11 mouse cellular contexts compared by ENCODE assay signal in the genomic region with DNA sequence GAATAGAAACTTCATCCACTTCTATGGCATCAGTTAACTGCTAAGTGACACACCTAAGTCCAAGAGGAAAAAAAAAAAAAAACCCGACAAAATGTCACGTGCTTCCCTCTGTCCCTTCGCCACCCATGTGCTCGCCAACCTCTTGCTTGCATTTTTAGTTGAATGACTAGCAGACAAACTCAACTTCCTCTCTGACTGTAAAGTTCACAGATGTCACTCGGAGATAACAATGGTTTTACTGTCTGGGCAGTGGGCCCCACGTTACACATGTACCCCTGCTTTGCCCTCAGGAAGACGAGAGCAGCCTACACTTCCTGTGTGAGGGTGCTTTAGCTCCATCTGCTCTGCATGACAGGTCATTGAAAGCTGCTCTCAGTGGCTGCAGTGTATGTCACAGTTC. TPM values are rescaled to one million over a fixed set of nuclear protein-coding genes. Genes with fewer than 3 reads are reported as not detected.
DNase-seq lines count a peak whose midpoint lies in the region; ATAC-seq and TF ChIP-seq lines count a peak whose summit lies in the region.
"Had no signal": no experiment of that assay in that cellular context is flagged by ENCODE, and none has a peak within 500 bp of the region (broad histone marks: within the 10 kb centered on the region; RNA-seq: fewer than 3 reads in every experiment).

No protein-coding gene starts in this region.

- H3K79me2 ChIP-seq in CH12.LX (replicated peaks; ENCODE audit: control insufficient read depth, extremely low read depth, insufficient read depth, poor library complexity, severe bottlenecking), result no peaks in the 10 kb centered on the region

- TF ChIP-seq CTCF in CH12.LX (conservative IDR thresholded peaks at IDR 0.05 in 1 of 2, IDR thresholded peaks at IDR 0.05 in 1 of 2; ENCODE audit: low read depth in 2 of 2, low read length in 2 of 2), result no peak

- peaks cover 11% of the 10 kb centered on the region for H3K27me3 ChIP-seq in CH12.LX (replicated peaks)
- H3K27me3 ChIP-seq in liver, embryonic 13.5 days, result no peaks in the 10 kb centered on the region
- no peaks in the 10 kb centered on the region for H3K27me3 ChIP-seq in forebrain, embryonic 14.5 days (replicated peaks; ENCODE audit: control insufficient read depth, insufficient read depth, low read length)

- peak; percentile 51 for ATAC-seq in liver, embryonic 13.5 days (ENCODE audit: low read depth)
- no peak for ATAC-seq in forebrain, embryonic 14.5 days
- ATAC-seq: hindbrain, embryonic 16.5 days had no signal

- no peaks in the 10 kb centered on the region for H3K36me3 ChIP-seq in CH12.LX (replicated peaks in 1 of 2; ENCODE audit: control insufficient read depth in 1 of 2, insufficient read depth in 1 of 2, low read length in 1 of 2)
- H3K36me3 ChIP-seq in liver, embryonic 13.5 days, result peaks cover 33% of the 10 kb centered on the region
- no peaks in the 10 kb centered on the region for H3K36me3 ChIP-seq in forebrain, embryonic 14.5 days (ENCODE audit: control insufficient read depth, insufficient read depth, low read length)

- dilution Hi-C loops in CH12.LX (cut with MboI; ENCODE audit: extremely low pct_ligation_motif_present, extremely low pct_unique_long_range_greater_than_20kb, low sequenced_read_pairs), result no loop called here

- peak; percentile 51 to 54 for DNase-seq in B cell, adult 2 months
- peak; percentile 46 for DNase-seq in CH12.LX (ENCODE audit: extremely low read depth)
- no peak for DNase-seq in liver, embryonic 13.5 days
- DNase-seq in skeletal muscle tissue, adult 2 months (ENCODE audit: low read depth, low spot score), result peak; percentile 9
- no peak for DNase-seq in left cerebral cortex, postnatal 10 days (ENCODE audit: extremely low spot score in 1 of 2, low spot score in 2 of 2)
- DNase-seq in forebrain, embryonic 14.5 days (ENCODE audit: low spot score), result no peak
- DNase-seq in left cerebral cortex, postnatal 25 days (ENCODE audit: low spot score in 2 of 2), result no peak
- DNase-seq: cerebellum, postnatal 14 days; layer of hippocampus, adult 9-11 months had no signal

- H3K9ac ChIP-seq in CH12.LX (ENCODE audit: insufficient read depth, low read depth), result no peak overlapping the region
- no peak overlapping the region for H3K9ac ChIP-seq in liver, embryonic 13.5 days
- H3K9ac ChIP-seq in forebrain, embryonic 14.5 days (ENCODE audit: low read length), result no peak overlapping the region

- no peak for TF ChIP-seq RAD21 in CH12.LX (IDR thresholded peaks at IDR 0.05; ENCODE audit: low read depth, low read length)

- no peak overlapping the region for H3K4me3 ChIP-seq in CH12.LX (replicated peaks in 1 of 3; ENCODE audit: low read depth in 2 of 3, low read length in 2 of 3, poor library complexity in 1 of 3)
- H3K4me3 ChIP-seq in liver, embryonic 13.5 days (replicated peaks), result no peak overlapping the region
- no peak overlapping the region for H3K4me3 ChIP-seq in forebrain, embryonic 14.5 days (ENCODE audit: low read depth, low read length)

- in situ Hi-C loops in CH12.LX (cut with MboI; ENCODE audit: low pct_ligation_motif_present, low pct_unique_long_range_greater_than_20kb, low sequenced_read_pairs), result no loop called here

- 22% methylated on average over 7 of the region's 7 CpGs for WGBS in liver, embryonic 13.5 days (ENCODE audit: insufficient replicate concordance)
- WGBS in forebrain, embryonic 14.5 days, result 82% methylated on average over 7 of the region's 7 CpGs

- H3K27ac ChIP-seq in CH12.LX (ENCODE audit: insufficient read depth, low read depth), result no peak overlapping the region
- H3K27ac ChIP-seq in liver, embryonic 13.5 days, result 0 out of 2 replicates have a peak overlapping the region, but pooled peaks have one; percentile 20
- no peak overlapping the region for H3K27ac ChIP-seq in forebrain, embryonic 14.5 days (ENCODE audit: low read depth, low read length)

- TF ChIP-seq EP300 in CH12.LX (IDR thresholded peaks at IDR 0.05; ENCODE audit: low read length), result no peak

- H3K4me2 ChIP-seq in CH12.LX (ENCODE audit: insufficient read depth, low read depth, poor library complexity, severe bottlenecking), result no peak overlapping the region
- H3K4me2 ChIP-seq in liver, embryonic 13.5 days, result no peak overlapping the region
- no peak overlapping the region for H3K4me2 ChIP-seq in forebrain, embryonic 14.5 days (ENCODE audit: low read length)

- intact Hi-C loops in left cerebral cortex, postnatal 10 days (cut with DNase I), result no loop called here
- intact Hi-C loops in left cerebral cortex, postnatal 25 days (cut with DNase I), result no loop called here

- H3K4me1 ChIP-seq in CH12.LX (ENCODE audit: control insufficient read depth in 1 of 2, insufficient read depth in 2 of 2), result peaks cover 4 to 33% of the 10 kb centered on the region in 2 experiments; a peak in 3 of 4 replicates
- peaks cover 45% of the 10 kb centered on the region for H3K4me1 ChIP-seq in liver, embryonic 13.5 days (replicated peaks)
- H3K4me1 ChIP-seq in forebrain, embryonic 14.5 days (ENCODE audit: control insufficient read depth, insufficient read depth, low read length), result no peaks in the 10 kb centered on the region

- no peak for TF ChIP-seq POLR2A in CH12.LX (IDR thresholded peaks at IDR 0.05; ENCODE audit: low read depth, low read length)

- H3K9me3 ChIP-seq in CH12.LX (replicated peaks; ENCODE audit: low read length), result no peaks in the 10 kb centered on the region
- no peaks in the 10 kb centered on the region for H3K9me3 ChIP-seq in liver, embryonic 13.5 days (replicated peaks)
- H3K9me3 ChIP-seq in forebrain, embryonic 14.5 days (replicated peaks; ENCODE audit: control insufficient read depth, low read length), result no peaks in the 10 kb centered on the region

TF ChIP-seq in CH12.LX, 34 proteins besides CTCF, POLR2A, EP300 and RAD21:
- TF ChIP-seq BHLHE40 (IDR thresholded peaks at IDR 0.05; ENCODE audit: low read depth, low read length) (peak; percentile 80), USF1 (IDR thresholded peaks at IDR 0.05; ENCODE audit: low read depth, low read length) (peak; percentile 39), KAT2A (IDR thresholded peaks at IDR 0.05; ENCODE audit: insufficient replicate concordance, low read length) (no peak), ETS1 (conservative IDR thresholded peaks at IDR 0.05; ENCODE audit: low read depth, low read length) (0 out of 2 replicates have a peak, but pooled peaks have one; percentile 18), CHD2 (IDR thresholded peaks at IDR 0.05; ENCODE audit: low read length) (no peak), E2F4 (IDR thresholded peaks at IDR 0.05; ENCODE audit: insufficient replicate concordance, low read depth, low read length) (no peak), USF2 (conservative IDR thresholded peaks at IDR 0.05; ENCODE audit: low read depth, low read length) (peak; percentile 52), CHD1 (IDR thresholded peaks at IDR 0.05; ENCODE audit: low read depth, low read length) (no peak), ZNF384 (IDR thresholded peaks at IDR 0.05; ENCODE audit: low read depth, low read length) (peak; percentile 81), SIN3A (IDR thresholded peaks at IDR 0.05; ENCODE audit: low read length) (0 out of 2 replicates have a peak, but pooled peaks have one; percentile 28), MAX (IDR thresholded peaks at IDR 0.05; ENCODE audit: low read length) (peak; percentile 91), MYC (IDR thresholded peaks at IDR 0.05; ENCODE audit: low read depth, low read length) (peak; percentile 76; the same call in 1 of the 2 replicates), MEF2A (IDR thresholded peaks at IDR 0.05; ENCODE audit: borderline replicate concordance, low read depth, low read length) (no peak)

RNA-seq across cellular contexts. Expression of gene Ubash3a, which starts 16.2 kb away (rescaled TPM):
- total RNA-seq in CH12.LX (2012; rRNA removed) (0.08 TPM in 2 replicates), CH12.LX (2014; rRNA removed) (not detected in 2 replicates)
- 0.17 and 0.23 TPM in 2 replicates for polyA plus RNA-seq in CH12.LX (2012; ENCODE audit: insufficient read length, low read depth)
- 18.8 and 19.9 TPM in 2 replicates for polyA plus RNA-seq in liver, embryonic 13.5 days (2015; fragmentation: Nextera tagmentation; extraction: Ambion mirVana)
- total RNA-seq in left cerebral cortex, postnatal 10 days (2021), result not detected
- not detected in 2 replicates for polyA plus RNA-seq in forebrain, embryonic 14.5 days (2014; fragmentation: Nextera tagmentation; extraction: Ambion mirVana)
- total RNA-seq in left cerebral cortex, postnatal 25 days (2021), result not detected
- polyA plus RNA-seq: hindbrain, embryonic 16.5 days had no signal

RNA-seq across cellular contexts. Expression of gene Tmprss3, which starts 25.1 kb away (rescaled TPM):
- total RNA-seq in CH12.LX (2012; rRNA removed) (not detected in 2 replicates), CH12.LX (2014; rRNA removed) (not detected in 2 replicates)
- not detected in 2 replicates for polyA plus RNA-seq in CH12.LX (2012; ENCODE audit: insufficient read length, low read depth)
- 0.12 and 0.16 TPM in 2 replicates for polyA plus RNA-seq in liver, embryonic 13.5 days (2015; fragmentation: Nextera tagmentation; extraction: Ambion mirVana)
- not detected for total RNA-seq in left cerebral cortex, postnatal 10 days (2021)
- not detected in 2 replicates for polyA plus RNA-seq in forebrain, embryonic 14.5 days (2014; fragmentation: Nextera tagmentation; extraction: Ambion mirVana)
- under 1 TPM in 1 of 2 experiments, not detected in 1; 0.14 TPM for total RNA-seq in left cerebral cortex, postnatal 25 days (2021)
- polyA plus RNA-seq: forebrain, embryonic 11.5 days; hindbrain, embryonic 16.5 days had no signal

RNA-seq across cellular contexts. Expression of gene Rsph1, which starts 53.3 kb away (rescaled TPM):
- not detected in 2 replicates for total RNA-seq in CH12.LX (2012; rRNA removed)
- total RNA-seq in CH12.LX (2014; rRNA removed), result not detected in 2 replicates
- not detected in 2 replicates for polyA plus RNA-seq in CH12.LX (2012; ENCODE audit: insufficient read length, low read depth)
- polyA plus RNA-seq in liver, embryonic 13.5 days (2015; fragmentation: Nextera tagmentation; extraction: Ambion mirVana), result 0.19 and 0.20 TPM in 2 replicates
- 10 to 100 TPM; 12.1 to 14.2 TPM for total RNA-seq in left cerebral cortex, postnatal 10 days (2021)
- 2.9 and 3.6 TPM in 2 replicates for polyA plus RNA-seq in forebrain, embryonic 14.5 days (2014; fragmentation: Nextera tagmentation; extraction: Ambion mirVana)
- 10 to 100 TPM; 16.7 to 17.7 TPM for total RNA-seq in left cerebral cortex, postnatal 25 days (2021)

RNA-seq across cellular contexts. Expression of gene Tff1, which starts 58.8 kb away (rescaled TPM):
- total RNA-seq in CH12.LX (2012; rRNA removed), result 1.1 and 2.2 TPM in 2 replicates
- total RNA-seq in CH12.LX (2014; rRNA removed), result 0.54 and 1.6 TPM in 2 replicates
- 0.44 TPM in 1 of 2 replicates, not detected in the other for polyA plus RNA-seq in CH12.LX (2012; ENCODE audit: insufficient read length, low read depth)
- polyA plus RNA-seq in liver, embryonic 13.5 days (2015; fragmentation: Nextera tagmentation; extraction: Ambion mirVana), result 0.43 TPM in 1 of 2 replicates, not detected in the other
- total RNA-seq in left cerebral cortex, postnatal 10 days (2021), result not detected
- polyA plus RNA-seq in forebrain, embryonic 14.5 days (2014; fragmentation: Nextera tagmentation; extraction: Ambion mirVana), result not detected in 2 replicates
- not detected for total RNA-seq in left cerebral cortex, postnatal 25 days (2021)
- polyA plus RNA-seq: forebrain, embryonic 11.5 days; hindbrain, embryonic 16.5 days had no signal

Comparison
In these comparisons a context has a peak if more than half of its experiments do, and no peak if none do; other contexts are left out.
1. DNase-seq: peak in B cell, adult 2 months (2 of 2), CH12.LX (single experiment) and skeletal muscle tissue, adult 2 months (single experiment); none in liver, embryonic 13.5 days (single experiment), left cerebral cortex, postnatal 10 days (0 of 2), forebrain, embryonic 14.5 days (single experiment) and left cerebral cortex, postnatal 25 days (0 of 2).
2. RNA of gene Rsph1, which starts 53.3 kb away (total RNA-seq): 16.7 to 17.7 TPM in left cerebral cortex, postnatal 25 days and 12.1 to 14.2 TPM in left cerebral cortex, postnatal 10 days; not detected in CH12.LX; every median in the first group is over 10 times any median in the second.